Mouse (Mus musculus): ENCODE measurements around the gene Tdrd12. TPM values are rescaled to one million over a fixed set of nuclear protein-coding genes. Genes with fewer than 3 reads are reported as not detected.
A peak's percentile ranks its signal among the peaks of the same experiment; 100 is the strongest.

Tdrd12 gene
- polyA plus RNA-seq, 1 experiment: not detected

GRCm38 (mm10) chr7:35501995-35502394 lies 35.5 kb downstream of the Tdrd12 start:
- H3K27ac ChIP-seq (ENCODE audit: insufficient read depth, low read length): no peak overlapping the region
- H3K4me3 ChIP-seq (ENCODE audit: insufficient read depth, low read length): no peak overlapping the region
- H3K4me1 ChIP-seq (ENCODE audit: control insufficient read depth, insufficient read depth, low read length): no peaks in the 10 kb centered on the region
- TF ChIP-seq CTCF (IDR thresholded peaks at IDR 0.05; ENCODE audit: borderline replicate concordance, insufficient read depth, low read length) (peak; percentile 16; the same call in 1 of the 2 replicates), POLR2A (IDR thresholded peaks at IDR 0.05; ENCODE audit: low read depth, low read length) (no peak)

GRCm38 (mm10) chr7:35497516-35497915 lies 40.0 kb downstream of the Tdrd12 start:
- Histone ChIP-seq H3K4me3 (ENCODE audit: insufficient read depth, low read length) (no peak overlapping the region), H3K4me1 (ENCODE audit: control insufficient read depth, insufficient read depth, low read length) (no peaks in the 10 kb centered on the region), H3K27ac (ENCODE audit: insufficient read depth, low read length) (no peak overlapping the region)
- TF ChIP-seq CTCF (IDR thresholded peaks at IDR 0.05; ENCODE audit: borderline replicate concordance, insufficient read depth, low read length) (no peak), POLR2A (IDR thresholded peaks at IDR 0.05; ENCODE audit: low read depth, low read length) (no peak)

GRCm38 (mm10) chr7:35491005-35491404 lies 46.5 kb downstream of the Tdrd12 start:
- Histone ChIP-seq H3K4me1 (ENCODE audit: control insufficient read depth, insufficient read depth, low read length) (no peaks in the 10 kb centered on the region), H3K4me3 (ENCODE audit: insufficient read depth, low read length) (no peak overlapping the region), H3K27ac (ENCODE audit: insufficient read depth, low read length) (no peak overlapping the region)
- TF ChIP-seq POLR2A (IDR thresholded peaks at IDR 0.05; ENCODE audit: low read depth, low read length): no peak
- TF ChIP-seq CTCF (IDR thresholded peaks at IDR 0.05; ENCODE audit: borderline replicate concordance, insufficient read depth, low read length): no peak

GRCm38 (mm10) chr7:35490186-35490585 lies 47.4 kb downstream of the Tdrd12 start:
- TF ChIP-seq CTCF (IDR thresholded peaks at IDR 0.05; ENCODE audit: borderline replicate concordance, insufficient read depth, low read length): no peak
- no peaks in the 10 kb centered on the region for H3K4me1 ChIP-seq (ENCODE audit: control insufficient read depth, insufficient read depth, low read length)

GRCm38 (mm10) chr7:35486553-35486952 lies 51.0 kb downstream of the Tdrd12 start:
- Histone ChIP-seq H3K27ac (ENCODE audit: insufficient read depth, low read length) (no peak overlapping the region), H3K4me1 (ENCODE audit: control insufficient read depth, insufficient read depth, low read length) (no peaks in the 10 kb centered on the region), H3K4me3 (ENCODE audit: insufficient read depth, low read length) (no peak overlapping the region)
- no peak for TF ChIP-seq POLR2A (IDR thresholded peaks at IDR 0.05; ENCODE audit: low read depth, low read length)
- no peak for TF ChIP-seq CTCF (IDR thresholded peaks at IDR 0.05; ENCODE audit: borderline replicate concordance, insufficient read depth, low read length)

More at GRCm38 (mm10) chr7:35490186-35490585, 47.4 kb downstream of the Tdrd12 start:
- H3K4me3 ChIP-seq (ENCODE audit: insufficient read depth, low read length): no peak overlapping the region
- H3K27ac ChIP-seq (ENCODE audit: insufficient read depth, low read length): no peak overlapping the region

- H3K4me3 ChIP-seq (ENCODE audit: insufficient read depth, low read length): no peak overlapping the region
- no peaks in the 10 kb centered on the region for H3K4me1 ChIP-seq (ENCODE audit: control insufficient read depth, insufficient read depth, low read length)
- H3K27ac ChIP-seq (ENCODE audit: insufficient read depth, low read length): no peak overlapping the region
- TF ChIP-seq POLR2A (IDR thresholded peaks at IDR 0.05; ENCODE audit: low read depth, low read length): no peak
These were observed 52.4 kb downstream of the Tdrd12 start for GRCm38 (mm10) chr7:35485126-35485525.

- H3K4me3 ChIP-seq (ENCODE audit: insufficient read depth, low read length): no peak overlapping the region
- no peak overlapping the region for H3K27ac ChIP-seq (ENCODE audit: insufficient read depth, low read length)
- no peaks in the 10 kb centered on the region for H3K4me1 ChIP-seq (ENCODE audit: control insufficient read depth, insufficient read depth, low read length)
- TF ChIP-seq POLR2A (IDR thresholded peaks at IDR 0.05; ENCODE audit: low read depth, low read length): no peak
- TF ChIP-seq CTCF (IDR thresholded peaks at IDR 0.05; ENCODE audit: borderline replicate concordance, insufficient read depth, low read length): no peak
These were observed 61.1 kb downstream of the Tdrd12 start for GRCm38 (mm10) chr7:35476457-35476856.

- no peak for TF ChIP-seq CTCF (IDR thresholded peaks at IDR 0.05; ENCODE audit: borderline replicate concordance, insufficient read depth, low read length)
- no peak for TF ChIP-seq POLR2A (IDR thresholded peaks at IDR 0.05; ENCODE audit: low read depth, low read length)
- Histone ChIP-seq H3K27ac (ENCODE audit: insufficient read depth, low read length) (no peak overlapping the region), H3K4me1 (ENCODE audit: control insufficient read depth, insufficient read depth, low read length) (no peaks in the 10 kb centered on the region), H3K4me3 (ENCODE audit: insufficient read depth, low read length) (no peak overlapping the region)
These were observed 66.8 kb downstream of the Tdrd12 start for GRCm38 (mm10) chr7:35470794-35471193.

- no peak for TF ChIP-seq CTCF (IDR thresholded peaks at IDR 0.05; ENCODE audit: borderline replicate concordance, insufficient read depth, low read length)
- Histone ChIP-seq H3K4me3 (ENCODE audit: insufficient read depth, low read length) (no peak overlapping the region), H3K4me1 (ENCODE audit: control insufficient read depth, insufficient read depth, low read length) (no peaks in the 10 kb centered on the region), H3K27ac (ENCODE audit: insufficient read depth, low read length) (no peak overlapping the region)
These were observed 69.7 kb downstream of the Tdrd12 start for GRCm38 (mm10) chr7:35467856-35468255.

GRCm38 (mm10) chr7:35465027-35465426 lies 72.5 kb downstream of the Tdrd12 start:
- Histone ChIP-seq H3K4me1 (ENCODE audit: control insufficient read depth, insufficient read depth, low read length) (no peaks in the 10 kb centered on the region), H3K4me3 (ENCODE audit: insufficient read depth, low read length) (no peak overlapping the region), H3K27ac (ENCODE audit: insufficient read depth, low read length) (no peak overlapping the region)
- TF ChIP-seq POLR2A (IDR thresholded peaks at IDR 0.05; ENCODE audit: low read depth, low read length) (no peak), CTCF (IDR thresholded peaks at IDR 0.05; ENCODE audit: borderline replicate concordance, insufficient read depth, low read length) (no peak)

- Histone ChIP-seq H3K4me3 (ENCODE audit: insufficient read depth, low read length) (no peak overlapping the region), H3K4me1 (ENCODE audit: control insufficient read depth, insufficient read depth, low read length) (no peaks in the 10 kb centered on the region), H3K27ac (ENCODE audit: insufficient read depth, low read length) (no peak overlapping the region)
- TF ChIP-seq CTCF (IDR thresholded peaks at IDR 0.05; ENCODE audit: borderline replicate concordance, insufficient read depth, low read length): no peak
- no peak for TF ChIP-seq POLR2A (IDR thresholded peaks at IDR 0.05; ENCODE audit: low read depth, low read length)
These were observed 76.6 kb downstream of the Tdrd12 start for GRCm38 (mm10) chr7:35460971-35461370.
